In genomic region chr11:114668741-114669623, GRCm38 (mm10) we compare ENCODE assay signal across 8 mouse cellular contexts. TPM values are rescaled to one million over a fixed set of nuclear protein-coding genes. Genes with fewer than 3 reads are reported as not detected.
DNase-seq lines count a peak whose midpoint lies in the region; ATAC-seq and TF ChIP-seq lines count a peak whose summit lies in the region.

No protein-coding gene starts in this region.

- no peak for TF ChIP-seq POLR2A in bone marrow macrophage, adult 2 months (IDR thresholded peaks at IDR 0.05; ENCODE audit: borderline replicate concordance, low read depth, low read length)

- under 1% methylated on average over 54 of the region's 60 CpGs for WGBS in heart, embryonic 10.5 days
- under 1% methylated on average over 60 of the region's 60 CpGs for WGBS in kidney, embryonic 15.5 days
- under 1% methylated on average over 56 of the region's 60 CpGs for WGBS in midbrain, postnatal 0 days

- H3K9me3 ChIP-seq in heart, embryonic 10.5 days, result no peaks in the 10 kb centered on the region
- no peaks in the 10 kb centered on the region for H3K9me3 ChIP-seq in kidney, embryonic 15.5 days (replicated peaks)
- no peaks in the 10 kb centered on the region for H3K9me3 ChIP-seq in midbrain, postnatal 0 days (ENCODE audit: low read length)

- H3K4me2 ChIP-seq in kidney, embryonic 15.5 days, result peak overlapping the region; percentile 65
- peak overlapping the region; percentile 72 for H3K4me2 ChIP-seq in midbrain, postnatal 0 days (ENCODE audit: low read depth, low read length, poor library complexity, severe bottlenecking)

- TF ChIP-seq CTCF in bone marrow macrophage, adult 2 months (IDR thresholded peaks at IDR 0.05; ENCODE audit: low read depth, low read length), result no peak
- peak; percentile 74 for TF ChIP-seq CTCF in midbrain, postnatal 0 days (IDR thresholded peaks at IDR 0.05)

- H3K27me3 ChIP-seq in heart, embryonic 10.5 days (ENCODE audit: insufficient read depth, poor library complexity, severe bottlenecking), result peaks cover 17% of the 10 kb centered on the region; the same call in 1 of the 2 replicates
- peaks cover 22% of the 10 kb centered on the region for H3K27me3 ChIP-seq in kidney, embryonic 15.5 days
- H3K27me3 ChIP-seq in midbrain, postnatal 0 days (ENCODE audit: insufficient read depth, low read length), result no peaks in the 10 kb centered on the region

- H3K27ac ChIP-seq in bone marrow macrophage, adult 2 months (ENCODE audit: insufficient read depth, low read depth, low read length), result peak overlapping the region; percentile 76
- peak overlapping the region; percentile 95 for H3K27ac ChIP-seq in heart, embryonic 10.5 days
- peak overlapping the region; percentile 92 for H3K27ac ChIP-seq in kidney, embryonic 15.5 days
- peak overlapping the region; percentile 97 for H3K27ac ChIP-seq in midbrain, postnatal 0 days (ENCODE audit: low read depth, low read length)

- peak overlapping the region; percentile 91 for H3K9ac ChIP-seq in kidney, embryonic 15.5 days
- H3K9ac ChIP-seq in midbrain, postnatal 0 days (replicated peaks; ENCODE audit: low read length, poor library complexity, severe bottlenecking), result peak overlapping the region; percentile 92

- peaks cover 40% of the 10 kb centered on the region for H3K36me3 ChIP-seq in heart, embryonic 10.5 days
- H3K36me3 ChIP-seq in kidney, embryonic 15.5 days, result peaks cover 41% of the 10 kb centered on the region
- H3K36me3 ChIP-seq in midbrain, postnatal 0 days (ENCODE audit: insufficient read depth, low read length), result peaks cover 35% of the 10 kb centered on the region

- H3K4me3 ChIP-seq in bone marrow macrophage, adult 2 months (ENCODE audit: insufficient read depth, low read length), result peak overlapping the region; percentile 74
- H3K4me3 ChIP-seq in heart, embryonic 10.5 days, result peak overlapping the region; percentile 95
- peak overlapping the region; percentile 81 for H3K4me3 ChIP-seq in kidney, embryonic 15.5 days (replicated peaks)
- peak overlapping the region; percentile 71 for H3K4me3 ChIP-seq in midbrain, postnatal 0 days (ENCODE audit: low read depth, low read length)

- peak; percentile 81 to 82 for DNase-seq in B cell, adult 2 months
- DNase-seq in heart, embryonic 10.5 days (ENCODE audit: low spot score), result peak; percentile 93
- peak; percentile 71 for DNase-seq in liver
- peak; percentile 91 for DNase-seq in midbrain, postnatal 0 days (ENCODE audit: low spot score)
- DNase-seq in spleen, postnatal 4 days (ENCODE audit: low spot score in 2 of 2), result peak; percentile 77 to 88

- H3K4me1 ChIP-seq in bone marrow macrophage, adult 2 months (ENCODE audit: control insufficient read depth, insufficient read depth, low read length), result peaks cover 12% of the 10 kb centered on the region
- peaks cover 17% of the 10 kb centered on the region for H3K4me1 ChIP-seq in heart, embryonic 10.5 days
- H3K4me1 ChIP-seq in kidney, embryonic 15.5 days, result peaks cover 36% of the 10 kb centered on the region
- H3K4me1 ChIP-seq in midbrain, postnatal 0 days (ENCODE audit: insufficient read depth, low read length), result peaks cover 5% of the 10 kb centered on the region

- peak; percentile 81 for ATAC-seq in erythroblast, adult 5-6 weeks (replicated peaks; ENCODE audit: low FRiP score, poor library complexity, severe bottlenecking)
- peak; percentile 74 for ATAC-seq in kidney, embryonic 15.5 days (replicated peaks; ENCODE audit: low FRiP score)
- ATAC-seq in midbrain, postnatal 0 days (ENCODE audit: low FRiP score), result peak; percentile 88

RNA-seq across cellular contexts. Expression of gene Rpl38, which starts 0.7 kb away (rescaled TPM):
- polyA plus RNA-seq in bone marrow macrophage, adult 2 months (2012; ENCODE audit: insufficient read depth, insufficient read length, missing spikeins), result 1,601 and 1,765 TPM in 2 replicates
- 178 and 282 TPM in 2 replicates for total RNA-seq in erythroblast, adult 5-6 weeks (2015; ENCODE audit: low replicate concordance)
- 361 and 369 TPM in 2 replicates for total RNA-seq in erythroblast, adult 5-6 weeks (2017; ENCODE audit: low replicate concordance)
- polyA plus RNA-seq in heart, embryonic 10.5 days (2016; fragmentation: Nextera tagmentation; extraction: Ambion mirVana), result 789 and 902 TPM in 2 replicates
- polyA plus RNA-seq in kidney, embryonic 15.5 days (2015; fragmentation: Nextera tagmentation; extraction: Ambion mirVana), result 1,080 and 1,196 TPM in 2 replicates
- 903 and 1,541 TPM in 2 replicates for total RNA-seq in midbrain, postnatal 0 days (2014; rRNA removed)
- polyA plus RNA-seq in midbrain, postnatal 0 days (2015; fragmentation: Nextera tagmentation; extraction: Ambion mirVana), result 889 and 977 TPM in 2 replicates

RNA-seq across cellular contexts. Expression of gene Ttyh2, which starts 6.2 kb away (rescaled TPM):
- polyA plus RNA-seq in bone marrow macrophage, adult 2 months (2012; ENCODE audit: insufficient read depth, insufficient read length, missing spikeins), result 29.6 and 37.5 TPM in 2 replicates
- 0.58 and 0.63 TPM in 2 replicates for total RNA-seq in erythroblast, adult 5-6 weeks (2015; ENCODE audit: low replicate concordance)
- 0.77 and 1.8 TPM in 2 replicates for total RNA-seq in erythroblast, adult 5-6 weeks (2017; ENCODE audit: low replicate concordance)
- 4.8 and 4.9 TPM in 2 replicates for polyA plus RNA-seq in heart, embryonic 10.5 days (2016; fragmentation: Nextera tagmentation; extraction: Ambion mirVana)
- 15.2 and 15.8 TPM in 2 replicates for polyA plus RNA-seq in kidney, embryonic 15.5 days (2015; fragmentation: Nextera tagmentation; extraction: Ambion mirVana)
- 42.8 and 58.2 TPM in 2 replicates for total RNA-seq in midbrain, postnatal 0 days (2014; rRNA removed)
- polyA plus RNA-seq in midbrain, postnatal 0 days (2015; fragmentation: Nextera tagmentation; extraction: Ambion mirVana), result 27.1 and 29.4 TPM in 2 replicates

RNA-seq across cellular contexts. Expression of gene Dnaic2, which starts 58.2 kb away (rescaled TPM):
- polyA plus RNA-seq in bone marrow macrophage, adult 2 months (2012; ENCODE audit: insufficient read depth, insufficient read length, missing spikeins), result not detected in 2 replicates
- total RNA-seq in erythroblast, adult 5-6 weeks (2015; ENCODE audit: low replicate concordance), result not detected in 2 replicates
- total RNA-seq in erythroblast, adult 5-6 weeks (2017; ENCODE audit: low replicate concordance), result not detected in 2 replicates
- polyA plus RNA-seq in heart, embryonic 10.5 days (2016; fragmentation: Nextera tagmentation; extraction: Ambion mirVana), result 0.19 and 0.53 TPM in 2 replicates
- 0.41 and 0.56 TPM in 2 replicates for polyA plus RNA-seq in kidney, embryonic 15.5 days (2015; fragmentation: Nextera tagmentation; extraction: Ambion mirVana)
- 3.8 and 4.4 TPM in 2 replicates for total RNA-seq in midbrain, postnatal 0 days (2014; rRNA removed)
- 2.0 and 3.2 TPM in 2 replicates for polyA plus RNA-seq in midbrain, postnatal 0 days (2015; fragmentation: Nextera tagmentation; extraction: Ambion mirVana)

Comparison
In these comparisons a context has a peak if more than half of its experiments do, and no peak if none do; other contexts are left out.
1. Peak in every context shown above with its lines: DNase-seq, ATAC-seq, H3K4me3 ChIP-seq and H3K27ac ChIP-seq.